Mouse (Mus musculus) megakaryocyte progenitor cell, adult 5-6 weeks (primary cell): Measurements from ENCODE around the gene Hs2st1. TPM values are rescaled to one million over a fixed set of nuclear protein-coding genes. Genes with fewer than 3 reads are reported as not detected.

Experiments
- ATAC-seq: replicated peaks from 2 replicates; pipeline ENCODE4 v1.8.0; 2016; ENCODE audit warnings: mild to moderate bottlenecking, moderate TSS enrichment, inconsistent platforms; ENCODE audit not compliant: poor library complexity
- total RNA-seq, 2 experiments: library from RNA; stranded (forward) in 1 of 2; stranded (reverse) in 1 of 2; fragments of 157-497, 149-512 nt in 1 of 2; fragments of 200-1000 nt in 1 of 2; gene quantifications; 2 replicates each; pipeline versions ENCODE4 v1.2.3 to v1.2.4; 2015 to 2017

The Hs2st1 gene
- total RNA-seq (2015) (14.2 and 15.7 TPM in 2 replicates), total RNA-seq (2017) (11.8 and 14.7 TPM in 2 replicates)

GRCm38 (mm10) chr3:144570047-144570815, at the start of gene Hs2st1, which contains the start of gene Selenof:
Hs2st1 (minus strand) TSS chr3:144570181.
Selenof (plus strand) TSS chr3:144570304.
- ATAC-seq, result peak; percentile 91

- 0 out of 2 replicates have a peak, but pooled peaks have one; percentile 16 for ATAC-seq
Measured at GRCm38 (mm10) chr3:144617633-144618180, 47.7 kb upstream of the Hs2st1 start.

GRCm38 (mm10) chr3:144616654-144617425, 46.9 kb upstream of the Hs2st1 start:
- peak; percentile 99 for ATAC-seq

- no peak for ATAC-seq
Measured at GRCm38 (mm10) chr3:144615459-144615858, 45.5 kb upstream of the Hs2st1 start.

GRCm38 (mm10) chr3:144614698-144615097, 44.7 kb upstream of the Hs2st1 start:
- no peak for ATAC-seq

GRCm38 (mm10) chr3:144614277-144614676, 44.3 kb upstream of the Hs2st1 start:
- no peak for ATAC-seq

- no peak for ATAC-seq
Measured at GRCm38 (mm10) chr3:144612382-144612781, 42.4 kb upstream of the Hs2st1 start.

GRCm38 (mm10) chr3:144611626-144612271, 41.8 kb upstream of the Hs2st1 start:
- no peak for ATAC-seq

- no peak for ATAC-seq
Measured at GRCm38 (mm10) chr3:144610759-144611158, 40.8 kb upstream of the Hs2st1 start.

- no peak for ATAC-seq
Measured at GRCm38 (mm10) chr3:144608090-144608489, 38.1 kb upstream of the Hs2st1 start.

GRCm38 (mm10) chr3:144606449-144606848, 36.5 kb upstream of the Hs2st1 start:
- peak; percentile 67 for ATAC-seq

GRCm38 (mm10) chr3:144605811-144606210, 35.8 kb upstream of the Hs2st1 start:
- peak; percentile 24; the same call in 1 of the 2 replicates for ATAC-seq

GRCm38 (mm10) chr3:144604205-144604604, 34.2 kb upstream of the Hs2st1 start:
- ATAC-seq, result no peak

- 0 out of 2 replicates have a peak, but pooled peaks have one; percentile 29 for ATAC-seq
Measured at GRCm38 (mm10) chr3:144603558-144603957, 33.6 kb upstream of the Hs2st1 start.

GRCm38 (mm10) chr3:144602819-144603218, 32.8 kb upstream of the Hs2st1 start:
- no peak for ATAC-seq

- no peak for ATAC-seq
Measured at GRCm38 (mm10) chr3:144602413-144602812, 32.4 kb upstream of the Hs2st1 start.

- no peak for ATAC-seq
Measured at GRCm38 (mm10) chr3:144597790-144598467, 27.9 kb upstream of the Hs2st1 start.

GRCm38 (mm10) chr3:144597121-144597520, 27.1 kb upstream of the Hs2st1 start:
- no peak for ATAC-seq

- ATAC-seq, result 0 out of 2 replicates have a peak, but pooled peaks have one; percentile 31
Measured at GRCm38 (mm10) chr3:144592992-144593785, 23.2 kb upstream of the Hs2st1 start.
